Mouse (Mus musculus) kidney, postnatal 25 days (tissue): ENCODE data around the gene Adamtsl3.
A peak's percentile ranks its signal among the peaks of the same experiment; 100 is the strongest.

ENCODE experiments used
- DNase-seq, 2 experiments: peaks; one replicate each; pipeline ENCODE4 v3.0.0; 2021; ENCODE audit warnings: mixed read lengths in 2 of 2

The Adamtsl3 gene

GRCm38 (mm10) chr7:82335211-82336121 is at the start of gene Adamtsl3:
TSS of gene Adamtsl3 (plus strand) at chr7:82335694.
- DNase-seq: peak; percentile 23 to 64

- DNase-seq: no peak
These were observed 48.3 kb upstream of the Adamtsl3 start for GRCm38 (mm10) chr7:82287242-82287641.

DNA sequence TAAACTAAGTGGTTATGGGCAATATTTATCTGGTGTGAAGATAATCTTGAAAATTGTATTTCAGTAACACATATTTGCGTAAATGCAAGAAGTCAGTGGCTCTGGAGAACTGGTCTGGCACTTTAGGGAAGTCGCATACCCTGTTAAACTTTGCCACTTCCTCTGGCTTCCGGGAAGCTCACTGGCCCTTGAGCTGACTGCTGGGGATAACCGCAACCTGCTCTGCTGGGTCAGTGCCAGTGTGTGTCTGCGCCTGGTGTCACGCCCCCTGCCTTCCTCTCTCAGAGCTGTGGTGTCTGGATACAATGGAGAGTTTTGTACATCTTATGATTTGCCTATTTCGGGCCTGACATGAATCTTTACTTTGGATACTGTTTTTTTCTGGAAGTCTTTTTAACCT is 42.1 kb upstream of the Adamtsl3 start:
- no peak for DNase-seq

DNA sequence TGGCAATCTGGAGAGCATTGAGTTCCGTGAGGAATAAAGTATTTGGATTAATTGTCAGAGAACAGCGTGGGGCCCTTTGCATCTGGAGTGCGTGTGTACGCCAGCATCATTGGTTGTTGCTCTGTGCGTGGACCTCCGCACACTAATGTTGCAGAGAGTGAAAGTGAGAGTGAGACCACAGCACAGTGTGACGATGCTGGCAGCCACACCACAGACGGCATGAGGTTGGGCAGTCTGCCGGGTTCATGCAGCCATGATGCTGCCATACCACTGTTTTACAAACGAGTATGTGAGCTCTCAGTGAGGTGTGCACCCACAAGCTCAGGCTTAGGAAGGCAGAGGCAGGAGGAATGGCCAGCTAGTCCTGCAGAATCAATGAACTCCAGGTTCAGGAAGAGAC is 41.4 kb upstream of the Adamtsl3 start:
- no peak for DNase-seq

GRCm38 (mm10) chr7:82294611-82295010 is 40.9 kb upstream of the Adamtsl3 start:
- DNase-seq: no peak

GRCm38 (mm10) chr7:82308398-82308797 is 27.1 kb upstream of the Adamtsl3 start:
- DNase-seq: no peak

- no peak for DNase-seq
These were observed 17.0 kb upstream of the Adamtsl3 start for GRCm38 (mm10) chr7:82318515-82318914.

DNA sequence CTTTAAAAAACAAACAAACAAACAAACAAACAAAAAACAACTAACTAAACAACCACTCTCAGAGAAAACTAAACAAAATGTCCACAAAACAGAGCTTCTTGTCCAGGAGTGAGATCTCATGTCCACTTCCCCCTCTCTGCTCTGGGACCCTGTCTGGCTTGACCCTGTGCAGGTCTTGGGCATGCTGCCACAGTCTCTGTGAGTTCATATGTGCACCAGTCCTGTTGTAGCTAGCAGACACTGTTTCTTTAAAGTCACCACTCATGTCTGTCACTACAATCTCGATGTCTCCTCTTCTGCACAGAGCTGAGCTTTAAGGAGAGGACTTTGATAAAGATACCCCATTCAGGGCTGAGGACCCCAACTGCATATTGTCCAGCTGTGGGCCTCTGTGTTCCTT is 8.9 kb upstream of the Adamtsl3 start:
- DNase-seq: no peak

DNA sequence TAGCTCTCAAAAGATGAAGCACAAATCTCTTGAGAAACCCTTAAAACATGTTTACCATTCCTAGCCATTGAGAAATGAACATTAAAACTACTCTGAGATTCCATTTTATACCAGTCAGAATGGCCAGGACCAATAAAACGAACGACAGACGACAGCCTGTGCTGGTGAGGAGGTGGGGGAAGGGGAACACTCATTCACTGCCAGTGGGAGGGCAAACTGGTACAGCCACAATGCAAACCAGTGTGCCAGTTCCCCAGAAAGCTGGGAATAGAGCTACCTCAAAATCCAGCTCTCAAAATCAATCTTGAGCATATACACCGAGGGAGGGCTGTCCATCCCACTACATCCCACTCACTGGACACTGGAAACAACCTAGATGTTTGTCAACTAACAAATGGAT is 8.3 kb upstream of the Adamtsl3 start:
- no peak for DNase-seq

DNA sequence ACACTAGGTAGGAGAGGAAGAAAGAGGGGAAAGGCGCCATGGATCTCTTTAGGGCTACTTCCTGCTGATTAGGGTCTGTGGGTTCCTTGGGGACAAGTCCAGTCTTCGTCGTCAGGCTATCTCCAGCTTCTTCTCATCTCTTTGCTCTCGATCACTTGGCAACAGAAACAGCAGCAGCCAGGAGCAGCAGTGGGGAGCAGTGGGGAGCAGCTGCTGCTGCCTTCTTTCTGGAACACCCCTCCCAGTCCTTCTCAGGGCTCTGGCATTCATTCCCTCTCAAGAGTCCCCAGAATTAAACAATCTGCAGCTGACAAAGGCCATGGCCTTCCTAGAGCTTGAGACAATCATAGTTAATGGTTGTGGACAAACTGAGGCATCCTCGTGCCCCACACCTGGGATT is 7.6 kb upstream of the Adamtsl3 start:
- no peak for DNase-seq

GRCm38 (mm10) chr7:82329831-82330230 is 5.7 kb upstream of the Adamtsl3 start:
- no peak for DNase-seq

DNA sequence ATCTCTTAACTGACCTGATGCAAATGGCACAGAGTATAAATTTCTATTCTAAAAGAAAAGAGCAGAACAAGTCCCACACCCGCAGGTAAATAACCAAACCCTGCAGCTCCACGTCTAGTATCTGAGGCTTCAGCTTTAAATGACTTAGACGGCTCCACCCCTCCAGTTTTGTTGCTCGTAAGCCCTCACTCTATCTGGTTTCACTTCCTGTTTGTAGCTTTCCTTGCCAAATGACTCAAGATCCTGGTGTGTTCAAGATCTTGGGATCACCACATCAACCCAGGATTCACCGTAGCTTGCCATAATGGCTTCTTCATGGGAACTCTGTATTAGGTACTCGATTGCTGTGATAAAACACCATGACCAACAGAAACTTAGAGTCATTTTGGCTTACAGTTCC is 4.6 kb upstream of the Adamtsl3 start:
- DNase-seq: no peak

DNA sequence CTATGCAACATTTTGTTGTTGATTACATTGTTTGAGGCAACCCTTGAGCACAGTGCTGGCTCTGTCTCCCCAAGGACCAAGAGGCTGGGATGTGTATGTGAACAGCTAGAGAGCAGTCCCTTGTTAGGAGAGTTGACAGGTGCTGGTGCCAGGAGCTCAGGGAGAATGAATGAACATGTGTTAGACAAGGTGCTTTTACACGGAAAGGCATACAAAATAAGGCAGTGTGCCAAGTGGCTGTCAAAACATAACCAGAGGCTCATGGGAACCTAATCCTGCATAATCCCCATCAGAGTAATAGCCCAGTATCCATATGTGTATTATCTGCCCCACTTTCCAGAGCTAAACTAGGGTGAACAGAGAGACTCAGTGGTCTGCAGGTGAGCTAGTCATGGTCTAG is 1.5 kb upstream of the Adamtsl3 start:
- no peak for DNase-seq

- DNase-seq: no peak
These were observed 638 bp downstream of the Adamtsl3 start for GRCm38 (mm10) chr7:82336132-82336531.

DNA sequence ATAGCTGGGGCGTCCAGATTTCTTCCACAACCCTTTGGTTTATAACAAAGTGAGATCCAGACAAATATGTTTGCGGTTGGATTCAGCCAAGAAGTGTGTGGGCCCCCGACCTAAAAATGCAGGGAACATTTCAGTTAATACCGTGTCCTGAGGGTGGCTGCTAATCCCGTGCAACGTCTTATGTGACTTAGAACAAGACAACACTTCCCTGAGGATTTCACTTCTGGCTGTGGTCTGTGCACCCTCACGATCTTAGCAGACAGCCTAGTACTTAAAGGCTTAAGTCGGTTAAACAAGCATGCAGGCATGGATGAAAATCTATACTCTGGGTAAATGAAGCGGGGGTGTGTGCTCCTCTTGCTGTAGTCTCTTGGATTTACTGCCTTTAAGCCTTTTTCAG is 2.6 kb downstream of the Adamtsl3 start:
- DNase-seq: no peak

DNA sequence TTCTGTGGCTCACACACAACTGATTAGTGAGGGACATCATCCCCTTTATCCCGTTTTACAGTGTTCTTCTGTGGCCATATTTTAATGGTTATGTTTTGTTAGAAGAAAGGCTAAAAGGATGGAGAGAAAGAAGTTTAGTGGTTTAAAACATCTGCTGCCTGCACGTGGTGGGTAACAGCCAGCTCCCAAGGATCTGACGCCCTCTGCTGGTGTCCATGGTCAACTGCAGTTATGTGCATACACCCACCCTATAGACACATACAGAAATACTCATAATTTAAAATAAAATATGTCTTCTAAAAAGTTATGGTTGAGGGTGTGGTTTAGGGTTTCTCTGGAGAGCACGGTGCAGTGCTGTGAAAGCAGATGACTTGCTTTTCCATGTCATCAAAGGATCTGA is 3.0 kb downstream of the Adamtsl3 start:
- no peak for DNase-seq

DNA sequence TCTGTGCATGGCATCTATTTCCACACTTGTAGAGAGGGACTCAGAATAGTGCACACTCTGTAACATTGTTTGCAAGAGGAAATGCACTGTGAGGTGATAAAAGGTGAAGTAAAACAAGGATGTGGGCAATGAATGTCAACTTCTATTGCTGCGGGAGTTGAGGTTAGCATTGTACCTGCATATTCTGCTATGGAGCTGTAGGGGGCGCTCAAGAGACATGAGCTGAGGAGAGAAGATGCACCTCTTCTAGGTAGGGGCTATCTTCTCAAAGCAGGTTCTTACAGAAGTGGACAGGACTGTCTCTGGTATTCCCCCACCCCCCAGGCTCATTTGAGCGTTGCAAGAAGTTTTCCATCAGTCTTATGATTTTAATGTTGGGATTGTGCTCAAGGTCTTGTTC is 3.7 kb downstream of the Adamtsl3 start:
- no peak for DNase-seq

DNA sequence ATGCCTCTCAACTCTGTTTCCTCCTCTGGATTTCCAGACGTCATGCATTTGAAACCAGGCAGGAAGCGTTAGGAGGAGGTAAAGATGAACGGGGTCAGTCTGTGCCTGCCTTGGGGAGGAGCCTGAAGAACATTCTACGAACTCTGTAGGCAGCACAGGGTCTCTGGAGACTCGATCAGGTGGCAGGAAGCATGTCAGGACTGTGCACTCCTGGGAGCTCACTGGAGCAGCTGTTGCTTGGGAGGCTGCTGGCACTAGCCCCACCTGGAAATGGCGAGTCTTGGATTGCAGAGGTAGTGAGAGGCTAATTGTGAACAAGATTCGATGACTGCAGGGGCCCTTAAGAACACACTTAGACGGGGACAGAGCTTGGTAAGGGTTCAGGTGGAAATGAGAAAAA is 6.0 kb downstream of the Adamtsl3 start:
- DNase-seq: no peak

- no peak for DNase-seq
These were observed 11.2 kb downstream of the Adamtsl3 start for GRCm38 (mm10) chr7:82346706-82347105.

GRCm38 (mm10) chr7:82349796-82350195 is 14.3 kb downstream of the Adamtsl3 start:
- DNase-seq: no peak

DNA sequence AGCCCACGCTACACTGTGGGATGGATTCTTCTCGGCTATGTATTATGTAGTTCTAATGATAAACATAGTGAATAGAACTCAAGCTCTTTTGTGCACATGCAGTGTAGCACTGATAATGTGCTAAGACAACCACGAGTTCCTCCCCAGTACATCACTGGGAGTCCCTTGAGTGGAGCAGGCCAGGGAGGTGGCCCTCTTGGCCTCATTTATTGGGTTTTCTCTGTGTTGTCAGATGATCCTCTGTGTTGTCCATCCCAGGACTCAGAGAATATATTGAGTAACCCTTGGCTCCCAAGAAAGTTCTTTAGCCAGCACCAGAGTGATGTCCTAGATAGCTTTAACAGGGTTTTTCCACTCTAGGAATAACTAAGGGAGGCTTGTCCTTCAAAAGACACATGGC is 14.9 kb downstream of the Adamtsl3 start:
- no peak for DNase-seq

- DNase-seq: no peak
These were observed 23.7 kb downstream of the Adamtsl3 start for GRCm38 (mm10) chr7:82359146-82359545.

GRCm38 (mm10) chr7:82359674-82360073 is 24.2 kb downstream of the Adamtsl3 start:
- DNase-seq: no peak

DNA sequence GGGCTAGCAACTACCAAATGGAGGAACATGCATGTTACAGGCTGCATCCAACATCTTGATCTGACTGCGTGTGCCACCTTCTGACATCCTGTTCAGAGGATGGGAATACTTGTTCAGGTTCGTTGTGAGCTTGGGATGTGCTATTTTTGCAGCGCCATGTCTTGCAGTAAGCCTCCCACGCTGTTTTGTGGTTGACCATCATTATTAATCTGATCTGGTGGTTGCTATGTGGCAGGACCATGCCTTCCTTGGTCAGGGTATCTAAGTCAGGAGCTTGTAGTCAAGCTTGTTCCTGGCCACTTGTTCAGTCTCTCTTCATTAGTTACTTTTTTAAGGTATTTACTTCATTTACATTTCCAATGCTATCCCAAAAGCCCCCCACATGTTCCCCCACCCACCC is 24.7 kb downstream of the Adamtsl3 start:
- no peak for DNase-seq

- no peak for DNase-seq
These were observed 25.6 kb downstream of the Adamtsl3 start for GRCm38 (mm10) chr7:82361127-82361526.
